9 mouse cellular contexts compared by ENCODE assay signal in genomic region chr11:113710257-113710777, GRCm38 (mm10). TPM values are rescaled to one million over a fixed set of nuclear protein-coding genes. Genes with fewer than 3 reads are reported as not detected.
DNase-seq lines count a peak whose midpoint lies in the region; ATAC-seq and TF ChIP-seq lines count a peak whose summit lies in the region.
"Had no signal": no experiment of that assay in that cellular context is flagged by ENCODE, and none has a peak within 500 bp of the region (broad histone marks: within the 10 kb centered on the region; RNA-seq: fewer than 3 reads in every experiment).

No protein-coding gene starts in this region.

- H3K36me3 ChIP-seq in heart, embryonic 11.5 days (ENCODE audit: control insufficient read depth, insufficient read depth, low read length): peaks cover 4% of the 10 kb centered on the region; the same call in 1 of the 2 replicates
- H3K36me3 ChIP-seq in hindbrain, embryonic 11.5 days (ENCODE audit: control insufficient read depth, insufficient read depth, low read length): no peaks in the 10 kb centered on the region
- H3K36me3 ChIP-seq in midbrain, postnatal 0 days (ENCODE audit: insufficient read depth, low read length): no peaks in the 10 kb centered on the region

- no peak for DNase-seq in heart, postnatal 36 days
- peak; percentile 84 for DNase-seq in WW6 (ENCODE audit: low read depth, low spot score)
- DNase-seq in hindbrain, embryonic 11.5 days (ENCODE audit: low spot score): peak; percentile 72
- DNase-seq in midbrain, postnatal 0 days (ENCODE audit: low spot score): peak; percentile 19
- no peak for DNase-seq in left cerebral cortex, postnatal 14 days (ENCODE audit: low spot score in 2 of 2)
- no peak for DNase-seq in natural killer cell, adult 2 months (ENCODE audit: low spot score in 2 of 2)

- H3K4me3 ChIP-seq in heart, embryonic 11.5 days (ENCODE audit: low read depth, low read length): no peak overlapping the region
- H3K4me3 ChIP-seq in hindbrain, embryonic 11.5 days (ENCODE audit: low read depth, low read length): no peak overlapping the region
- no peak overlapping the region for H3K4me3 ChIP-seq in midbrain, postnatal 0 days (ENCODE audit: low read depth, low read length)

- H3K27ac ChIP-seq in heart, embryonic 11.5 days (ENCODE audit: low read depth, low read length): peak overlapping the region; percentile 41; the same call in 1 of the 2 replicates
- peak overlapping the region; percentile 30 for H3K27ac ChIP-seq in hindbrain, embryonic 11.5 days (ENCODE audit: low read depth, low read length)
- peak overlapping the region; percentile 47; the same call in 1 of the 2 replicates for H3K27ac ChIP-seq in midbrain, postnatal 0 days (ENCODE audit: low read depth, low read length)

- WGBS in heart, embryonic 11.5 days (ENCODE audit: insufficient replicate concordance): 6% methylated on average over 10 of the region's 10 CpGs
- under 1% methylated on average over 10 of the region's 10 CpGs for WGBS in hindbrain, embryonic 11.5 days
- WGBS in midbrain, postnatal 0 days: 5% methylated on average over 10 of the region's 10 CpGs

- no peaks in the 10 kb centered on the region for H3K9me3 ChIP-seq in heart, embryonic 11.5 days (replicated peaks; ENCODE audit: control insufficient read depth, low read length)
- no peaks in the 10 kb centered on the region for H3K9me3 ChIP-seq in hindbrain, embryonic 11.5 days (ENCODE audit: control insufficient read depth, low read length)
- H3K9me3 ChIP-seq in midbrain, postnatal 0 days (ENCODE audit: low read length): no peaks in the 10 kb centered on the region

- H3K4me2 ChIP-seq in heart, embryonic 11.5 days: peak overlapping the region; percentile 14; the same call in 1 of the 2 replicates
- H3K4me2 ChIP-seq in hindbrain, embryonic 11.5 days (replicated peaks; ENCODE audit: low read depth, low read length): 0 out of 2 replicates have a peak overlapping the region, but pooled peaks have one; percentile 1
- no peak overlapping the region for H3K4me2 ChIP-seq in midbrain, postnatal 0 days (ENCODE audit: low read depth, low read length, poor library complexity, severe bottlenecking)

- ATAC-seq in heart, embryonic 11.5 days (replicated peaks; ENCODE audit: insufficient number of reproducible peaks, low FRiP score, low TSS enrichment): no peak; the same call in 1 of the 2 replicates
- ATAC-seq in hindbrain, embryonic 11.5 days (ENCODE audit: low FRiP score): peak; percentile 58
- ATAC-seq in midbrain, postnatal 0 days (ENCODE audit: low FRiP score): no peak
- ATAC-seq in granulocyte monocyte progenitor cell, adult 5-6 weeks (replicated peaks; ENCODE audit: poor library complexity, severe bottlenecking): no peak

- H3K27me3 ChIP-seq in heart, embryonic 11.5 days (ENCODE audit: control insufficient read depth, insufficient read depth, low read length): peaks cover 11% of the 10 kb centered on the region
- H3K27me3 ChIP-seq in hindbrain, embryonic 11.5 days (ENCODE audit: control insufficient read depth, insufficient read depth, low read length): peaks cover 5% of the 10 kb centered on the region
- H3K27me3 ChIP-seq in midbrain, postnatal 0 days (ENCODE audit: insufficient read depth, low read length): no peaks in the 10 kb centered on the region

- no peak for TF ChIP-seq CTCF in midbrain, postnatal 0 days (IDR thresholded peaks at IDR 0.05)

- peak overlapping the region; percentile 66 for H3K9ac ChIP-seq in heart, embryonic 11.5 days (ENCODE audit: low read depth, low read length)
- peak overlapping the region; percentile 25; the same call in 1 of the 2 replicates for H3K9ac ChIP-seq in hindbrain, embryonic 11.5 days (ENCODE audit: low read depth, low read length)
- no peak overlapping the region; the same call in 1 of the 2 replicates for H3K9ac ChIP-seq in midbrain, postnatal 0 days (replicated peaks; ENCODE audit: low read length, poor library complexity, severe bottlenecking)

- intact Hi-C loops in heart, postnatal 36 days (cut with DNase I): loop anchor here (2.0 kb wide), 1 partner anchor 40 kb away; the partner anchor contains the start of gene Cdc42ep4
- intact Hi-C loops in left cerebral cortex, postnatal 14 days (cut with DNase I): loop anchor here (5.0 kb wide), 1 partner anchor 42 kb away; the partner anchor contains the start of gene Cdc42ep4

- peaks cover 18% of the 10 kb centered on the region for H3K4me1 ChIP-seq in heart, embryonic 11.5 days (ENCODE audit: control insufficient read depth, insufficient read depth, low read length)
- H3K4me1 ChIP-seq in hindbrain, embryonic 11.5 days (replicated peaks; ENCODE audit: control insufficient read depth, insufficient read depth, low read length): peaks cover 18% of the 10 kb centered on the region
- peaks cover 3% of the 10 kb centered on the region for H3K4me1 ChIP-seq in midbrain, postnatal 0 days (ENCODE audit: insufficient read depth, low read length)

RNA-seq across cellular contexts. Expression of gene Cpsf4l, which starts 0.5 kb away (rescaled TPM):
- polyA plus RNA-seq in heart, embryonic 11.5 days (2014; fragmentation: Nextera tagmentation; extraction: Ambion mirVana): 0.23 and 0.30 TPM in 2 replicates
- not detected for total RNA-seq in heart, postnatal 36 days (2021)
- polyA plus RNA-seq in hindbrain, embryonic 11.5 days (2014; fragmentation: Nextera tagmentation; extraction: Ambion mirVana): 0.80 and 0.86 TPM in 2 replicates
- total RNA-seq in midbrain, postnatal 0 days (2014; rRNA removed): 0.22 TPM in 1 of 2 replicates, not detected in the other
- 0.20 TPM in 2 replicates for polyA plus RNA-seq in midbrain, postnatal 0 days (2015; fragmentation: Nextera tagmentation; extraction: Ambion mirVana)
- under 1 TPM in 1 of 2 experiments, not detected in 1; 0.33 TPM for total RNA-seq in left cerebral cortex, postnatal 14 days (2021)
- not detected in 2 replicates for total RNA-seq in granulocyte monocyte progenitor cell, adult 5-6 weeks (2014; fragmentation: Nextera tagmentation)
- not detected in 2 replicates for total RNA-seq in granulocyte monocyte progenitor cell, adult 5-6 weeks (2017)
- total RNA-seq: heart, adult 18-20 months had no signal

RNA-seq across cellular contexts. Expression of gene D11Wsu47e, which starts 26.1 kb away (rescaled TPM):
- polyA plus RNA-seq in heart, embryonic 11.5 days (2014; fragmentation: Nextera tagmentation; extraction: Ambion mirVana): 18.1 and 18.7 TPM in 2 replicates
- 1 to 10 TPM; 6.3 to 8.2 TPM for total RNA-seq in heart, postnatal 36 days (2021)
- polyA plus RNA-seq in hindbrain, embryonic 11.5 days (2014; fragmentation: Nextera tagmentation; extraction: Ambion mirVana): 20.2 and 21.0 TPM in 2 replicates
- 19.5 and 26.8 TPM in 2 replicates for total RNA-seq in midbrain, postnatal 0 days (2014; rRNA removed)
- polyA plus RNA-seq in midbrain, postnatal 0 days (2015; fragmentation: Nextera tagmentation; extraction: Ambion mirVana): 27.8 and 27.9 TPM in 2 replicates
- total RNA-seq in left cerebral cortex, postnatal 14 days (2021): 10 to 100 TPM; 12.1 to 12.8 TPM
- total RNA-seq in granulocyte monocyte progenitor cell, adult 5-6 weeks (2014; fragmentation: Nextera tagmentation): 10.4 and 28.3 TPM in 2 replicates
- total RNA-seq in granulocyte monocyte progenitor cell, adult 5-6 weeks (2017): 6.4 and 19.0 TPM in 2 replicates

RNA-seq across cellular contexts. Expression of gene Fam104a, which starts 26.4 kb away (rescaled TPM):
- 53.1 and 54.7 TPM in 2 replicates for polyA plus RNA-seq in heart, embryonic 11.5 days (2014; fragmentation: Nextera tagmentation; extraction: Ambion mirVana)
- total RNA-seq in heart, postnatal 36 days (2021): 10 to 100 TPM; 14.9 to 15.6 TPM
- polyA plus RNA-seq in hindbrain, embryonic 11.5 days (2014; fragmentation: Nextera tagmentation; extraction: Ambion mirVana): 49.9 and 56.4 TPM in 2 replicates
- total RNA-seq in midbrain, postnatal 0 days (2014; rRNA removed): 29.5 and 30.1 TPM in 2 replicates
- 46.3 and 48.7 TPM in 2 replicates for polyA plus RNA-seq in midbrain, postnatal 0 days (2015; fragmentation: Nextera tagmentation; extraction: Ambion mirVana)
- total RNA-seq in left cerebral cortex, postnatal 14 days (2021): 10 to 100 TPM; 22.2 to 26.4 TPM
- 14.4 and 15.6 TPM in 2 replicates for total RNA-seq in granulocyte monocyte progenitor cell, adult 5-6 weeks (2014; fragmentation: Nextera tagmentation)
- total RNA-seq in granulocyte monocyte progenitor cell, adult 5-6 weeks (2017): 17.6 and 25.0 TPM in 2 replicates

RNA-seq across cellular contexts. Expression of gene Cdc42ep4, which starts 41.4 kb away (rescaled TPM):
- polyA plus RNA-seq in heart, embryonic 11.5 days (2014; fragmentation: Nextera tagmentation; extraction: Ambion mirVana): 18.4 and 19.3 TPM in 2 replicates
- total RNA-seq in heart, postnatal 36 days (2021): 10 to 100 TPM; 16.5 to 20.5 TPM
- polyA plus RNA-seq in hindbrain, embryonic 11.5 days (2014; fragmentation: Nextera tagmentation; extraction: Ambion mirVana): 64.5 and 68.6 TPM in 2 replicates
- 88.0 and 89.5 TPM in 2 replicates for total RNA-seq in midbrain, postnatal 0 days (2014; rRNA removed)
- polyA plus RNA-seq in midbrain, postnatal 0 days (2015; fragmentation: Nextera tagmentation; extraction: Ambion mirVana): 60.3 and 63.2 TPM in 2 replicates
- 10 to 100 TPM; 35.4 to 43.3 TPM for total RNA-seq in left cerebral cortex, postnatal 14 days (2021)
- 13.9 and 15.5 TPM in 2 replicates for total RNA-seq in granulocyte monocyte progenitor cell, adult 5-6 weeks (2014; fragmentation: Nextera tagmentation)
- 14.8 and 21.5 TPM in 2 replicates for total RNA-seq in granulocyte monocyte progenitor cell, adult 5-6 weeks (2017)

Comparison
In these comparisons a context has a peak if more than half of its experiments do, and no peak if none do; other contexts are left out.
1. DNase-seq: peak in WW6 (single experiment), hindbrain, embryonic 11.5 days (single experiment) and midbrain, postnatal 0 days (single experiment); none in heart, postnatal 36 days (0 of 2), left cerebral cortex, postnatal 14 days (0 of 2) and natural killer cell, adult 2 months (0 of 2).
2. Peak in every context shown above with its lines, with median percentiles within 50 percentile points of each other: H3K27ac ChIP-seq.